Mouse (Mus musculus): Measurements from ENCODE around the gene Lyg2. TPM values are rescaled to one million over a fixed set of nuclear protein-coding genes. Genes with fewer than 3 reads are reported as not detected.
A peak's percentile ranks its signal among the peaks of the same experiment; 100 is the strongest.

The Lyg2 gene
- polyA plus RNA-seq, 1 experiment from 2014 or later = not detected

GRCm38 (mm10) chr1:37922536-37922935, 6.2 kb upstream of the Lyg2 start:
- H3K27me3 ChIP-seq = no peaks in the 10 kb centered on the region
- DNase-seq (ENCODE audit: low read depth, low spot score) (no peak), ATAC-seq (no peak)
- POLR2A ChIA-PET = no interaction called here
- no peak for TF ChIP-seq CTCF (IDR thresholded peaks at IDR 0.05)
- CTCF ChIA-PET = no interaction called here
- in situ Hi-C loops (cut with MboI; ENCODE audit: low pct_unique_long_range_greater_than_20kb) = no loop called here

- POLR2A ChIA-PET = no interaction called here
- CTCF ChIA-PET = no interaction called here
- in situ Hi-C loops (cut with MboI; ENCODE audit: low pct_unique_long_range_greater_than_20kb) = no loop called here
- DNase-seq (ENCODE audit: low read depth, low spot score) (no peak), ATAC-seq (peak; percentile 26)
- no peak for TF ChIP-seq CTCF (IDR thresholded peaks at IDR 0.05)
- no peaks in the 10 kb centered on the region for H3K27me3 ChIP-seq
Observed at GRCm38 (mm10) chr1:37918096-37918495, 1.8 kb upstream of the Lyg2 start.

GRCm38 (mm10) chr1:37917666-37918065, 1.4 kb upstream of the Lyg2 start:
- CTCF ChIA-PET = no interaction called here
- ATAC-seq (no peak), DNase-seq (ENCODE audit: low read depth, low spot score) (no peak)
- no peak for TF ChIP-seq CTCF (IDR thresholded peaks at IDR 0.05)
- POLR2A ChIA-PET = no interaction called here
- no peaks in the 10 kb centered on the region for H3K27me3 ChIP-seq
- in situ Hi-C loops (cut with MboI; ENCODE audit: low pct_unique_long_range_greater_than_20kb) = no loop called here

- H3K27me3 ChIP-seq = no peaks in the 10 kb centered on the region
- no peak for DNase-seq (ENCODE audit: low read depth, low spot score)
- POLR2A ChIA-PET = no interaction called here
- no peak for TF ChIP-seq CTCF (IDR thresholded peaks at IDR 0.05)
- CTCF ChIA-PET = interaction anchor here (1.0 kb wide), 1 partner anchor 10 kb away, joined by 3 read pairs; no protein-coding TSS in a partner anchor
- ATAC-seq = no peak
- in situ Hi-C loops (cut with MboI; ENCODE audit: low pct_unique_long_range_greater_than_20kb) = no loop called here
Observed at GRCm38 (mm10) chr1:37912751-37913150, 3.5 kb downstream of the Lyg2 start.

GRCm38 (mm10) chr1:37903178-37903577, 13.1 kb downstream of the Lyg2 start:
- ATAC-seq (peak; percentile 67), DNase-seq (ENCODE audit: low read depth, low spot score) (no peak)
- ChIA-PET POLR2A (no interaction called here), CTCF (interaction anchor here (0.8 to 1.4 kb wide), 7 partner anchors 9 to 83 kb away, joined by 3 to 13 read pairs (median 3); partner anchors contain the start of genes Lyg2, Mitd1 and Mrpl30)
- TF ChIP-seq CTCF (IDR thresholded peaks at IDR 0.05) = peak; percentile 65
- in situ Hi-C loops (cut with MboI; ENCODE audit: low pct_unique_long_range_greater_than_20kb) = no loop called here
- H3K27me3 ChIP-seq = no peaks in the 10 kb centered on the region

DNA sequence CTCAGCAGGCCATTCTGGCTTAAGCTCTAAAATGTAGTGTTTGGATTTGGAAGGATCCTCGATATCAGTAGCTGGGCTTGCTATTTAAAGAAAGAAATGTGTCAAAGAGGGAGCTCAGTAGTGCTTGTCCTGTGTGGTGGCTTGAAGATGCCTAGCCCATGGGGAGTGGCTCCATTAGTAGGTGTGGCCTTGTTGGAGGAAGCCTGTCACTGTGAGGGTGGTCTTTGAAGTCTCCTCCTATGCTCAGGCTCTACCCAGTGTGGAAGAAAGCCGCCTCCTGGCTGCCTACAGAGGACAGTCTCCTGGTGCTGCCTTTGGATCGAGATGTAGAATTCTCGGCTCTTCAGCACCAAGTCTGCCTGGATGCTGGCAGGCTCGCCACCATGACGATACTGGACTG, 16.0 kb downstream of the Lyg2 start:
- in situ Hi-C loops (cut with MboI; ENCODE audit: low pct_unique_long_range_greater_than_20kb) = no loop called here
- DNase-seq (ENCODE audit: low read depth, low spot score) = no peak
- ATAC-seq = no peak
- H3K27me3 ChIP-seq = no peaks in the 10 kb centered on the region
- ChIA-PET CTCF (interaction anchor here (1.4 kb wide), 1 partner anchor 25 kb away, joined by 3 read pairs; no protein-coding TSS in a partner anchor), POLR2A (no interaction called here)
- no peak for TF ChIP-seq CTCF (IDR thresholded peaks at IDR 0.05)

GRCm38 (mm10) chr1:37899816-37900215, 16.5 kb downstream of the Lyg2 start:
- DNase-seq (ENCODE audit: low read depth, low spot score) (no peak), ATAC-seq (no peak)
- TF ChIP-seq CTCF (IDR thresholded peaks at IDR 0.05) = no peak
- no peaks in the 10 kb centered on the region for H3K27me3 ChIP-seq
- CTCF ChIA-PET = interaction anchor here (1.4 kb wide), 1 partner anchor 25 kb away, joined by 3 read pairs; no protein-coding TSS in a partner anchor
- in situ Hi-C loops (cut with MboI; ENCODE audit: low pct_unique_long_range_greater_than_20kb) = no loop called here
- POLR2A ChIA-PET = no interaction called here

GRCm38 (mm10) chr1:37894606-37895005, 21.7 kb downstream of the Lyg2 start:
- no peak for TF ChIP-seq CTCF (IDR thresholded peaks at IDR 0.05)
- in situ Hi-C loops (cut with MboI; ENCODE audit: low pct_unique_long_range_greater_than_20kb) = loop anchor here (5.0 kb wide), 1 partner anchor 93 kb away; no protein-coding TSS in a partner anchor
- H3K27me3 ChIP-seq = no peaks in the 10 kb centered on the region
- ChIA-PET CTCF (no interaction called here), POLR2A (no interaction called here)
- ATAC-seq (no peak), DNase-seq (ENCODE audit: low read depth, low spot score) (no peak)

GRCm38 (mm10) chr1:37891400-37891799, 24.9 kb downstream of the Lyg2 start:
- ChIA-PET CTCF (interaction anchor here (1.0 to 5.8 kb wide), 5 partner anchors 10 to 99 kb away, joined by 3 to 23 read pairs (median 7); partner anchors contain the start of gene Lipt1), POLR2A (interaction anchor here (1.2 kb wide), 1 partner anchor 18 kb away, joined by 3 read pairs; no protein-coding TSS in a partner anchor)
- no peaks in the 10 kb centered on the region for H3K27me3 ChIP-seq
- peak; percentile 62 for TF ChIP-seq CTCF (IDR thresholded peaks at IDR 0.05)
- no peak for DNase-seq (ENCODE audit: low read depth, low spot score)
- in situ Hi-C loops (cut with MboI; ENCODE audit: low pct_unique_long_range_greater_than_20kb) = loop anchor here (5.0 kb wide), 1 partner anchor 96 kb away; no protein-coding TSS in a partner anchor
- ATAC-seq = no peak

GRCm38 (mm10) chr1:37890025-37890652, 26.2 kb downstream of the Lyg2 start, which contains the start of the genes Mitd1 and Mrpl30:
Gene Mitd1, minus strand, starts transcription at chr1:37890411.
Gene Mrpl30, plus strand, starts transcription at chr1:37890477.
- no peak for TF ChIP-seq CTCF (IDR thresholded peaks at IDR 0.05)
- ATAC-seq (peak; percentile 89), DNase-seq (ENCODE audit: low read depth, low spot score) (peak; percentile 69)
- in situ Hi-C loops (cut with MboI; ENCODE audit: low pct_unique_long_range_greater_than_20kb) = loop anchor here (5.0 kb wide), 1 partner anchor 97 kb away; no protein-coding TSS in a partner anchor
- CTCF ChIA-PET = interaction anchor here (1.0 to 5.8 kb wide), 4 partner anchors 13 to 96 kb away, joined by 3 to 23 read pairs (median 8); partner anchors contain the start of gene Lipt1
- POLR2A ChIA-PET = interaction anchor here (0.6 to 1.0 kb wide), 5 partner anchors 18 to 1183 kb away, joined by 3 to 5 read pairs (median 4); no protein-coding TSS in a partner anchor
- no peaks in the 10 kb centered on the region for H3K27me3 ChIP-seq

DNA sequence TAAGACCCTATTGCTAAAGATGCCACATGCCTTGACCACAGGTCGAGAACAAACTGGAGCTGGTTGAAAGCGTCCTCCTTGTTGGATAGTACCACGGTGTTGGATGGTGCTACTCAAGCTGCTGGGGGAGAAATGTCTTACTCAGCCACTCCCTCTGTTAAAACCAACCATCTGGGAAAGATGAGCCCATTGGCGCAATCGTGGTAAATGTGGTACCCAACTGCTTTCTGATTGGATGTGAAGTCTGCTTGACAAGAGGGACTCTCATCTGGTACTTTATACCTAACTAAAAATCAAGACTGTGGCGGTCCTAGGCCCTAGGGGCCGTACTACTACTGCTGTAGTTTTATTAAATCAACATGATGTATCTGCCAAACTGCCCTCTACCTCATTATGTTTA, 27.1 kb downstream of the Lyg2 start:
- H3K27me3 ChIP-seq = no peaks in the 10 kb centered on the region
- TF ChIP-seq CTCF (IDR thresholded peaks at IDR 0.05) = no peak
- no peak for ATAC-seq
- in situ Hi-C loops (cut with MboI; ENCODE audit: low pct_unique_long_range_greater_than_20kb) = no loop called here
- ChIA-PET POLR2A (no interaction called here), CTCF (interaction anchor here (5.8 kb wide), 1 partner anchor 17 kb away, joined by 23 read pairs; the partner anchor contains the start of gene Lipt1)
- DNase-seq (ENCODE audit: low read depth, low spot score) = no peak
